Mouse (Mus musculus) heart, postnatal 36 days (tissue): ENCODE results near the gene Usp2. TPM values are rescaled to one million over a fixed set of nuclear protein-coding genes. Genes with fewer than 3 reads are reported as not detected.

Experiments used
- DNase-seq, 2 experiments: peaks; one replicate each; pipeline ENCODE4 v3.0.0; 2021 to 2022
- intact Hi-C: fragments of 180-260 bp; cut with DNase I; formaldehyde crosslinking; loops from one replicate; pipeline ENCODE4 v1.15.1; 2025
- total RNA-seq, 2 experiments: library from RNA; stranded (reverse); gene quantifications; 2 replicates each; pipeline ENCODE4 v1.2.3; 2021

The Usp2 gene
- total RNA-seq, 2 experiments from 2014 or later: 137 to 198 TPM

GRCm38 (mm10) chr9:44073115-44073514 lies 6.3 kb downstream of the Usp2 start:
- peak in 1 of 2 experiments; percentile 31 for DNase-seq
- intact Hi-C loops: no loop called here

GRCm38 (mm10) chr9:44074395-44075275 lies 7.8 kb downstream of the Usp2 start:
- peak in 1 of 2 experiments; percentile 37 for DNase-seq
- intact Hi-C loops: loop anchor here (2.0 kb wide), 1 partner anchor 20 kb away; no protein-coding TSS in a partner anchor

GRCm38 (mm10) chr9:44075276-44075995 lies 8.6 kb downstream of the Usp2 start:
- DNase-seq: peak in 1 of 2 experiments; percentile 5
- intact Hi-C loops: loop anchor here (2.0 kb wide), 1 partner anchor 19 kb away; no protein-coding TSS in a partner anchor

- intact Hi-C loops: loop anchor here (2.0 kb wide), 1 partner anchor 19 kb away; no protein-coding TSS in a partner anchor
Observed at GRCm38 (mm10) chr9:44075996-44076763, 9.4 kb downstream of the Usp2 start.

GRCm38 (mm10) chr9:44076764-44077120 lies 9.9 kb downstream of the Usp2 start:
- intact Hi-C loops: no loop called here
- peak; percentile 59 to 72 for DNase-seq

More at GRCm38 (mm10) chr9:44075996-44076763, 9.4 kb downstream of the Usp2 start:
- peak in 1 of 2 experiments; percentile 8 for DNase-seq

- intact Hi-C loops: no loop called here
- DNase-seq: no peak
Observed at GRCm38 (mm10) chr9:44077266-44077910, 10.6 kb downstream of the Usp2 start.

- DNase-seq: no peak
- intact Hi-C loops: no loop called here
Observed at GRCm38 (mm10) chr9:44078136-44078797, 11.4 kb downstream of the Usp2 start.

GRCm38 (mm10) chr9:44078955-44079756 lies 12.3 kb downstream of the Usp2 start:
- intact Hi-C loops: no loop called here
- DNase-seq: peak; percentile 82 to 84

- peak in 1 of 2 experiments; percentile 2 for DNase-seq
- intact Hi-C loops: no loop called here
Observed at GRCm38 (mm10) chr9:44079997-44080780, 13.4 kb downstream of the Usp2 start.

GRCm38 (mm10) chr9:44080953-44081352 lies 14.1 kb downstream of the Usp2 start:
- peak; percentile 29 to 46 for DNase-seq
- intact Hi-C loops: no loop called here

GRCm38 (mm10) chr9:44081581-44081980 lies 14.8 kb downstream of the Usp2 start:
- no peak for DNase-seq
- intact Hi-C loops: no loop called here

GRCm38 (mm10) chr9:44082266-44082665 lies 15.4 kb downstream of the Usp2 start:
- intact Hi-C loops: no loop called here
- DNase-seq: no peak

GRCm38 (mm10) chr9:44083392-44084121 lies 16.7 kb downstream of the Usp2 start:
- intact Hi-C loops: loop anchor here (2.0 kb wide), 1 partner anchor 17 kb away; the partner anchor contains the start of gene Usp2
- peak; percentile 31 to 54 for DNase-seq

- intact Hi-C loops: loop anchor here (2.0 kb wide), 1 partner anchor 17 kb away; the partner anchor contains the start of gene Usp2
- DNase-seq: no peak
Observed at GRCm38 (mm10) chr9:44084236-44084635, 17.4 kb downstream of the Usp2 start.

GRCm38 (mm10) chr9:44084659-44085229 lies 17.9 kb downstream of the Usp2 start:
- peak; percentile 96 to 97 for DNase-seq
- intact Hi-C loops: loop anchor here (2.0 kb wide), 1 partner anchor 18 kb away; the partner anchor contains the start of gene Usp2

GRCm38 (mm10) chr9:44085276-44085675 lies 18.5 kb downstream of the Usp2 start:
- DNase-seq: no peak
- intact Hi-C loops: loop anchor here (2.0 kb wide), 1 partner anchor 18 kb away; the partner anchor contains the start of gene Usp2
